Mouse (Mus musculus) left cerebral cortex, postnatal 14 days (tissue): Measurements from ENCODE around the gene Hist1h2ao. TPM values are rescaled to one million over a fixed set of nuclear protein-coding genes. Genes with fewer than 3 reads are reported as not detected.
"Not testable (repeated sequence)": the region's sequence is repeated elsewhere in the genome, so short reads cannot be mapped to it uniquely, and the experiment has no call there.

ENCODE experiments used
- DNase-seq, 2 experiments: peaks; one replicate each; pipeline ENCODE4 v3.0.0; 2021 to 2022; ENCODE audit warnings: low spot score in 2 of 2, mixed read lengths in 1 of 2
- intact Hi-C: fragments of 180-260 bp; cut with DNase I; formaldehyde crosslinking; loops from one replicate; pipeline ENCODE4 v1.15.1; 2025
- total RNA-seq, 2 experiments: library from RNA; stranded (reverse); gene quantifications; 2 replicates each; pipeline ENCODE4 v1.2.3; 2021

Gene Hist1h2ao
- total RNA-seq, 2 experiments from 2014 or later: not detected

- intact Hi-C loops: not testable (repeated sequence)
These were observed 13.1 kb upstream of the Hist1h2ao start for GRCm38 (mm10) chr13:21797163-21797562.

DNA sequence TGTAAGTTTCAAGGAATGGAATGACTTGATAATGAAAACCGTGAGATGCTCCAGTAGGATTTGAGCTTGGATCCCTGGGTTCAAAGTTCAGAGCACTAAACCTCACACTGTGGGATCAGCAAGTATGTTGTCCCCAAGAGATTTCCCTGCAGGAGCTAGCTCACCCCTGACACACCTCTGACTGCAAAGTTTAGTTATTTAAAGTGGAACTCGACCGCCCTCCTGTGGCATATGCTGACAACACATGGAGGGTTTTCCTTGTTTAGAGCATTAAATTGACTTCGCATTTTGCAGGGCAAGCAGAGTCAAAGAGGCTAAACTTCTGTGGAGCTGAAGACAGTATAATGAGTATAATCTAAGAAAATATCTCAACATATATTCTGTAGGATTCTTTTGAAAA lies 7.2 kb upstream of the Hist1h2ao start:
- DNase-seq, intact Hi-C loops: not testable (repeated sequence)

More at GRCm38 (mm10) chr13:21797163-21797562, 13.1 kb upstream of the Hist1h2ao start:
- not testable (repeated sequence) for DNase-seq

DNA sequence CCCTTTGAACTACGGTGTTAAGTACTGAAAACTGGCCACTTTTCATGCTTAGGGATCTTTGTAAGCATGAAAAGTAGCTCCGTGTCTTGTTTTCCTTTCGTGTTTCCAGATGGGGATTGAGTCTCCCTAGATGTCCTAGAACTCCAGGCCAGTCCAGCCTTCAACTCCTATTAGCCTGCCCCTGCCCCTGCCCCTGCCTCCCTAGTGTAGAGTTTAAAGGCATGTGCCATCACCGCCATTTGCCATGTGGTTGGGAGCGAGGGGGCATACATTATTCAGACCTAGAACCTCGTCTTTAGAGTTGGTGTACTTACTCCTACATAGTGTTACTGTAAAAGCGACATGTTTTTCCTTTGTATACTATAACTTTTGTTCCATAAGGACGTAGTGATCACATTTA lies 809 bp downstream of the Hist1h2ao start:
- DNase-seq, intact Hi-C loops: not testable (repeated sequence)

DNA sequence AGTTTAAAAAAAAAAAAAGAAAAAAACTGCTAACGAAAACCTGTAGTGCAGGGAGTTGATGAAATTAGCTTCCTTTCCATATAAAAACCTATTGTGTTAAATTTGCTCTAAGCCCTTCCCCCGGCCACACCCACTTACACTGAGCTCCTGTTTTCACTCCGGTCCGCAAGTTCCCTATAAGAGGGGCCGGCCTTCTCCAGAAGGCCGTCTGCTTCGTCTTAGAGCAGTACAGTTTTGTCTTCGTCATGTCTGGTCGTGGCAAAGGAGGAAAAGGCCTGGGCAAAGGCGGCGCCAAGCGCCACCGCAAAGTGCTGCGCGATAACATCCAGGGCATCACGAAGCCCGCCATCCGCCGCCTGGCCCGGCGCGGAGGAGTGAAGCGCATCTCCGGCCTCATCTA lies 1.3 kb downstream of the Hist1h2ao start, which contains the start of gene Hist1h4m:
Hist1h4m (plus strand) TSS at position 208 of the 400 bp plus-strand sequence.
- DNase-seq: peak in 1 of 2 experiments; percentile 49
- intact Hi-C loops: not testable (repeated sequence)

GRCm38 (mm10) chr13:21812092-21812491 lies 1.8 kb downstream of the Hist1h2ao start:
- intact Hi-C loops, DNase-seq: not testable (repeated sequence)

DNA sequence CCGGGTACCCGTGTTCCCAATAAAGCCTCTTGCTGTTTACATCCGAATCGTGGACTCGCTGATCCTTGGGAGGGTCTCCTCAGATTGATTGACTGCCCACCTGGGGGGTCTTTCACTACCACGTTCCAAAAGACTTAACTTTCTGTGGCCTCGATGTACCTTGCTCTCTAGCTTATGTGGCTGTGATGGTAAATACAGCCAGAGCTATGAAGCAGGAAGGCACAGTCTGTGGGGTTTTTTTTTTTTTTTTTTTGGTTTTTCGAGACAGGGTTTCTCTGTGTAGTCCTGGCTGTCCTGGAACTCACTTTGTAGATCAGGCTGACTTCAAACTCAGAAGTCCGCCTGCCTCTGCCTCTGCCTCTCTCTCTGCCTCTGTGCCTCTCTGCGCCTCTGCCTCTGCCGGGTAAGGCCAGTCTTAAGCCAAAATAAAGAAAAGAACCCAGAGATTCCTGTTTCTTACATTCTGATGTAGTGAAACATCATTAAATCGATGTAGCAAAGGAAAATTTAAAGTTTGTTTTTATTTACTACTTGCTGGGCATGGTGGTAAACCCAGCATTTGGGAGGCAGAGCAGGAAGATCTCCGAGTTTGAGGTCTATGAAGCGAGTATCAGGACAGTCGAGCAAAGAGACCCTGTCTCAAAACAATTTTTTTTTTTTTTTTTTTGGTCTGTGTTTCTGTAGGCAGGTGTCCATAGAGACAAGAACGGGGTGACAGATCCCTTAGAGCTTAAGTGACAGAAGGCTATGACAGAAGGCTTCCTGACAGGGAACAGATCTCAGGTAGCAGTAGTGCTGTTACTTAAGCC lies 10.0 kb downstream of the Hist1h2ao start:
- intact Hi-C loops, DNase-seq: not testable (repeated sequence)

DNA sequence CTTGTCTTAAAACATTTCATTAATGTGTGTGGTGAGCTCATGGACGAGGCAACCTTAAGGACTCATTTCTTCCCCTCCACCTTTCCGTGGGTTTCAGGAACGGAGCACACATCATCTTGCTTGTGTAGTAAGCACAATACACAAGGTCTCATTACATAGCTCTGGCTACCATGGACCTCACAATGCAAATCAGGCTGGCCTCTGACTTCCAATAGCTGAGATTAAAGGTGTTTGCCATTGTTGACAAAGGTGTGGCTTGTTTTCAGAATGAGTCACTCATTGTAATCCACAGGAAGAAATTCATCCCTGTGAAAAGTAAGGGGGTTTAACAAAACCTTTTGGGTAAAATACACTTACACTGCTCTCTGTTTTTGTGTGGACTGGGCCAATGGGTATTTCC lies 18.2 kb downstream of the Hist1h2ao start:
- DNase-seq: no peak
- intact Hi-C loops: no loop called here

DNA sequence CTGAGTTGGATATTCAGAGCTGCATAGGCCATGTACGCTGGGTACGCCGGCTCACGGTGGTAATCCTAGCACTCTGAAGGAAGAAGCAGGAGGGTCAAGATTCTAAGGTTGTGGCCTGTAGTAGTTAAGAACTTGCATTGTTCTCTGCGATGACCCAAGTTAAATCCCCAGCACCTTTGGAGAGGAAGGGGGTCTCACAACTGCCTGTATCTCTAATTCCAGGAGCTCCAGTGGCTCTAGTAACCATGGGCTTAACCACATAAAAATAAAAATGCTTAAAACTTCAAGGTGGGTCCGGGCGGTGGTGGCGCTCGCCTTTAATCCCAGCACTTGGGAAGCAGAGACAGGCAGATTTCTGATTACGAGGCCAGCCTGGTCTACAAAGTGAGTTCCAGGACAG lies 20.1 kb downstream of the Hist1h2ao start:
- DNase-seq: no peak
- intact Hi-C loops: no loop called here

GRCm38 (mm10) chr13:21831418-21832394 lies 21.4 kb downstream of the Hist1h2ao start, which contains the start of gene Hist1h4n:
TSS of gene Hist1h4n (minus strand) at chr13:21832196.
- intact Hi-C loops: not testable (repeated sequence)

DNA sequence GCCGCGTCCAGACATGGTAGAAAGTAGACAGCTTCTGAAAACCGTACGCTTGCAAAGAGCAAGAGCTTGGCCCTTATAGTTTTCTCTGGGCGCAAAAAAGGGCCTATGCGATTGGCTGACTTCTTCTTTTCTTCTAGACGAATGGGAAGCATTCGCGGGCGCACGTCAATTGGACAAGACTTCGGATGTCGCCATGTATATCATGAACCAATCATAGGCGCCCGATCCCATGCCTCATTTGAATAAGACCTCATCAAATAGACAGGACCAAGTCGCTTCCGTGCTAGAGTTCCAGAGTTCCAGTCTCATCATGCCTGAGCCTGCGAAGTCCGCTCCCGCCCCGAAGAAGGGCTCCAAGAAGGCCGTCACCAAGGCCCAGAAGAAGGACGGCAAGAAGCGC lies 23.2 kb downstream of the Hist1h2ao start, which contains the start of the genes Hist1h2ap and Hist1h2br:
Hist1h2ap (minus strand) TSS at position 47 of the 400 bp plus-strand sequence.
Hist1h2br (plus strand) TSS at position 283 of the 400 bp plus-strand sequence.
- intact Hi-C loops, DNase-seq: not testable (repeated sequence)

More at GRCm38 (mm10) chr13:21831418-21832394, 21.4 kb downstream of the Hist1h2ao start, which contains the start of gene Hist1h4n:
- DNase-seq: peak in 1 of 2 experiments; percentile 31

DNA sequence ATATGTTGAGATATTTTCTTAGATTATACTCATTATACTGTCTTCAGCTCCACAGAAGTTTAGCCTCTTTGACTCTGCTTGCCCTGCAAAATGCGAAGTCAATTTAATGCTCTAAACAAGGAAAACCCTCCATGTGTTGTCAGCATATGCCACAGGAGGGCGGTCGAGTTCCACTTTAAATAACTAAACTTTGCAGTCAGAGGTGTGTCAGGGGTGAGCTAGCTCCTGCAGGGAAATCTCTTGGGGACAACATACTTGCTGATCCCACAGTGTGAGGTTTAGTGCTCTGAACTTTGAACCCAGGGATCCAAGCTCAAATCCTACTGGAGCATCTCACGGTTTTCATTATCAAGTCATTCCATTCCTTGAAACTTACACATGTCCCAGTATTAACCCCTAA lies 30.2 kb downstream of the Hist1h2ao start:
- DNase-seq, intact Hi-C loops: not testable (repeated sequence)

DNA sequence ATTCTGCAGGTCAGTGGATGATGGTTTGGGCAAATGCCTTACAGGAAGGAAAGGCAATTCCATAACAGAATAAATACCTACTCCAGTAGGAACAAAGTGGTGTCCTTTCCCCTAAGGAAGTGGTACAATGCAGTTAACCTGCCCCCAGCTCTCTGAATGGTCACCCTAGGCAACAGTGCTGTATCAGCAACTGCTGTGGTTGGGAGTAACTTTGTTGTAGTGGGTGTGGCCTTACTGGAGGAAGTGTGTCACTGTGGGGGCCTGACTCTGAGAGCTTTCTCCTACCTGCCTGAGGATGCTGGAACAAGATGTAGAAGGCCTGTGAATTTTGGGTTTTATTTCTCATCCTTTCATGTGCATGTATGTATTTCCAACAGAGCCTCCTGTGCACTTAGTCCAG lies 36.1 kb downstream of the Hist1h2ao start:
- not testable (repeated sequence) for DNase-seq

GRCm38 (mm10) chr13:21847883-21848282 lies 37.6 kb downstream of the Hist1h2ao start:
- DNase-seq: no peak
- intact Hi-C loops: no loop called here

More for the DNA sequence above, 36.1 kb downstream of the Hist1h2ao start:
- intact Hi-C loops: not testable (repeated sequence)

DNA sequence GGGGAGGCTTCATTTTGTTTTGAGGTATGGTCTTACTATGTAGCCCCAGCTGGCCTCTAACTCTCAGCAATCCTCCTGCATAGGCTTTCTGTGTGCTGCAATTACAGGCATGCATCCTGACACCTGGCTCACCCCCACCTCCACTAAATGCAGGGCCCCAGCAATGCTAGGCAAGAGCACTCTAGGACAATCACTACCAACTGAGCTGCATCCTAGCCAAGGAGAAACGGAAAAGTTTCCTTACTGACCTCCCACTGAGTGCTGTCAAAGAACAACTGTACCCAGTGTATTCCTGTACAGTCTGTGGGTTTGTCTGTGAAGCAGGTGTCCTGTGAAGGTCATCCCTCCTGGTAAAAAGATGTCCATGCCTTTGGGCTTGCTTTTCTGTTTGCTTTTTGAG lies 40.4 kb downstream of the Hist1h2ao start:
- DNase-seq, intact Hi-C loops: not testable (repeated sequence)

- intact Hi-C loops: no loop called here
- DNase-seq: no peak
These were observed 42.1 kb downstream of the Hist1h2ao start for GRCm38 (mm10) chr13:21852215-21852945.

- intact Hi-C loops: no loop called here
These were observed 44.9 kb downstream of the Hist1h2ao start for GRCm38 (mm10) chr13:21855146-21855545.

DNA sequence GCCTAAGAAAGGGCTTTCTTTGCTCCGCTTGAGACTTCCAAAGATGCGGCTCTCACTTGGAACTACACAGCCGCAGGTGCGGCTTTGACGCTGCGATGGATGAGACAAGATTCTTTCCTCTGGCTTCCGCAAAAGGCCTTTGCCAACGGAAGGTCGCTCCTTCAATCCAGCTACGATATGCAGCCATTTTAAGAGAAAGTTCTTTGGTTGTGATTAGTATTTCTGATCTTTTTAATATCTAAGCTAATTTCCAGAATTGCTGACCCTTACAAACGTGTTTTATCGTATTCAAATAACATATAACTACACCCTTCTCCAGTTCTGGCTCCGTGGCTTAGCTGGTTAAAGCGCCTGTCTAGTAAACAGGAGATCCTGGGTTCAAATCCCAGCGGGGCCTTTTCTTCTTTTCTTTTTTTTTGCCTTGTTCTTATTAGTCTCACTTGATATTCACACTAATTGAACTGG lies 45.5 kb downstream of the Hist1h2ao start:
- intact Hi-C loops: no loop called here

More at GRCm38 (mm10) chr13:21855146-21855545, 44.9 kb downstream of the Hist1h2ao start:
- DNase-seq: peak; percentile 35 to 90

More for the DNA sequence above, 45.5 kb downstream of the Hist1h2ao start:
- peak; percentile 59 to 86 for DNase-seq
